Mouse (Mus musculus) MEL (cell line): ENCODE measurements at regions not wholly inside any gene's neighbourhood (a gene's known extent, or its start where the extent isn't known, plus 50 kb on each side); places are given as distances from the start of the nearest gene placed in this dataset.

Experiments used
- DNase-seq: peaks from one replicate; pipeline ENCODE4 v3.0.0; 2011; ENCODE audit warnings: low read depth, low spot score
- H3K27ac ChIP-seq: 2 replicates; pipeline ENCODE4 v1.5.1; 2012; ENCODE audit warnings: low read depth, mild to moderate bottlenecking, control low read depth, low read length, moderate library complexity; ENCODE audit not compliant: control insufficient read depth
- H3K27me3 ChIP-seq, 2 experiments: fragments of 150-350 bp in 1 of 2; sonication (generic) in 1 of 2; 2 replicates each; pipeline ENCODE4 v1.6.1; 2012; ENCODE audit warnings: low read length in 2 of 2, mild to moderate bottlenecking in 2 of 2, improper control_type of control experiment in 1 of 2, moderate library complexity in 1 of 2; ENCODE audit not compliant: insufficient read depth in 2 of 2, control insufficient read depth in 1 of 2
- H3K36me3 ChIP-seq, 2 experiments: 2 replicates each; pipeline ENCODE4 v1.6.1; 2012 to 2014; ENCODE audit warnings: low read length in 2 of 2, improper control_type of control experiment in 1 of 2, inconsistent platforms in 1 of 2, mild to moderate bottlenecking in 1 of 2; ENCODE audit not compliant: insufficient read depth in 2 of 2, control insufficient read depth in 1 of 2
- H3K4me1 ChIP-seq, 2 experiments: fragments of 150-350 bp in 1 of 2; sonication (generic) in 1 of 2; 2 replicates each; pipeline ENCODE4 v1.6.1; 2012; ENCODE audit warnings: low read length in 2 of 2, improper control_type of control experiment in 1 of 2, mild to moderate bottlenecking in 1 of 2; ENCODE audit not compliant: insufficient read depth in 2 of 2, control insufficient read depth in 1 of 2
- H3K4me3 ChIP-seq, 2 experiments: fragments of 150-350 bp in 1 of 2; sonication (generic) in 1 of 2; 2 replicates each; pipeline ENCODE4 v1.5.1; 2012; ENCODE audit warnings: low read depth in 2 of 2, low read length in 2 of 2, mild to moderate bottlenecking in 2 of 2, moderate library complexity in 2 of 2, control low read depth in 1 of 2, improper control_type of control experiment in 1 of 2; ENCODE audit not compliant: control insufficient read depth in 1 of 2, insufficient read depth in 1 of 2
- H3K79me2 ChIP-seq: 2 replicates; pipeline ENCODE4 v1.6.1; 2012; ENCODE audit warnings: mild to moderate bottlenecking, low read length, moderate library complexity; ENCODE audit not compliant: control insufficient read depth, poor library complexity, insufficient read depth
- H3K9ac ChIP-seq: 2 replicates; pipeline ENCODE4 v1.6.1; 2012; ENCODE audit warnings: low read depth, mild to moderate bottlenecking, control low read depth, low read length, moderate library complexity; ENCODE audit not compliant: control insufficient read depth, poor library complexity, severe bottlenecking
- H3K9me3 ChIP-seq: fragments of 150-350 bp; sonication (generic); replicated peaks from 2 replicates; pipeline ENCODE4 v1.6.1; 2012; ENCODE audit warnings: mild to moderate bottlenecking, low read length, improper control_type of control experiment, moderate library complexity; ENCODE audit not compliant: insufficient read depth
- CHD2 ChIP-seq: IDR thresholded peaks from 2 replicates; pipeline ENCODE4 v1.6.1; 2011; ENCODE audit warnings: low read length, improper control_type of control experiment
- CTCF ChIP-seq, 3 experiments: IDR thresholded peaks in 2 of 3; conservative IDR thresholded peaks in 1 of 3; 2 replicates each; pipeline ENCODE4 v1.5.1; 2011 to 2012; ENCODE audit warnings: low read length in 3 of 3, low read depth in 2 of 3, mild to moderate bottlenecking in 2 of 3, improper control_type of control experiment in 1 of 3, inconsistent platforms in 1 of 3, mixed read lengths in 1 of 3, moderate library complexity in 1 of 3; ENCODE audit not compliant: control insufficient read depth in 1 of 3, insufficient read depth in 1 of 3, poor library complexity in 1 of 3, severe bottlenecking in 1 of 3
- EP300 ChIP-seq, 2 experiments: IDR thresholded peaks; 2 replicates each; pipeline ENCODE4 v1.6.1; 2011; ENCODE audit warnings: improper control_type of control experiment in 2 of 2, low read length in 2 of 2, low read depth in 1 of 2, mild to moderate bottlenecking in 1 of 2
- ETS1 ChIP-seq: IDR thresholded peaks from 2 replicates; pipeline ENCODE4 v1.6.1; 2012; ENCODE audit warnings: low read depth, mild to moderate bottlenecking, inconsistent platforms, low read length, improper control_type of control experiment, moderate library complexity
- HCFC1 ChIP-seq: IDR thresholded peaks from 2 replicates; pipeline ENCODE4 v1.6.1; 2012; ENCODE audit warnings: low read depth, mild to moderate bottlenecking, inconsistent platforms, low read length, improper control_type of control experiment, moderate library complexity
- MAX ChIP-seq: IDR thresholded peaks from 2 replicates; pipeline ENCODE4 v1.6.1; 2011; ENCODE audit warnings: low read length, improper control_type of control experiment
- POLR2AphosphoS5 ChIP-seq: IDR thresholded peaks from 2 replicates; pipeline ENCODE4 v1.6.1; 2012; ENCODE audit warnings: low read depth, borderline replicate concordance, mild to moderate bottlenecking, inconsistent platforms, low read length, moderate library complexity, mixed read lengths
- RAD21 ChIP-seq: IDR thresholded peaks from 2 replicates; pipeline ENCODE4 v1.6.1; 2011; ENCODE audit warnings: mild to moderate bottlenecking, low read depth, low read length, improper control_type of control experiment
- RCOR1 ChIP-seq: IDR thresholded peaks from 2 replicates; pipeline ENCODE4 v1.6.1; 2012; ENCODE audit warnings: low read depth, mild to moderate bottlenecking, inconsistent platforms, low read length, improper control_type of control experiment
- SMC3 ChIP-seq: IDR thresholded peaks from 2 replicates; pipeline ENCODE4 v1.6.1; 2011; ENCODE audit warnings: low read depth, low read length, improper control_type of control experiment
- UBTF ChIP-seq: IDR thresholded peaks from 2 replicates; pipeline ENCODE4 v1.6.1; 2012; ENCODE audit warnings: low read depth, mild to moderate bottlenecking, inconsistent platforms, low read length, improper control_type of control experiment, moderate library complexity, borderline replicate concordance; ENCODE audit not compliant: insufficient read depth
- ZC3H11A ChIP-seq: IDR thresholded peaks from 2 replicates; pipeline ENCODE4 v1.6.1; 2012; ENCODE audit warnings: low read depth, mild to moderate bottlenecking, inconsistent platforms, low read length, improper control_type of control experiment
- ZKSCAN1 ChIP-seq: IDR thresholded peaks from 2 replicates; pipeline ENCODE4 v1.6.1; 2012; ENCODE audit warnings: low read depth, mild to moderate bottlenecking, inconsistent platforms, low read length, improper control_type of control experiment, moderate library complexity

- Histone ChIP-seq H3K27me3 (no peaks in the 10 kb centered on the region; a peak in 2 of 4 replicates), H3K79me2 (no peaks in the 10 kb centered on the region), H3K4me3 (no peak overlapping the region), H3K9me3 (no peaks in the 10 kb centered on the region), H3K4me1 (no peaks in the 10 kb centered on the region), H3K9ac (no peak overlapping the region), H3K36me3 (no peaks in the 10 kb centered on the region), H3K27ac (no peak overlapping the region)
- peak; percentile 40 for TF ChIP-seq RAD21
- no peak for TF ChIP-seq EP300 (IDR thresholded peaks at IDR 0.05; ENCODE audit: low read depth in 1 of 2, low read length in 2 of 2)
- peak; percentile 25; the same call in 1 of the 2 replicates for TF ChIP-seq ZC3H11A
- TF ChIP-seq RCOR1, result 0 out of 2 replicates have a peak, but pooled peaks have one; percentile 29
- peak; percentile 69 for TF ChIP-seq SMC3
- peak; percentile 56 to 72 (median 60) for TF ChIP-seq CTCF (IDR thresholded peaks at IDR 0.05 in 2 of 3, conservative IDR thresholded peaks at IDR 0.05 in 1 of 3; ENCODE audit: control insufficient read depth in 1 of 3, insufficient read depth in 1 of 3, low read depth in 2 of 3, low read length in 3 of 3, poor library complexity in 1 of 3, severe bottlenecking in 1 of 3)
- no peak for TF ChIP-seq MAX
- peak; percentile 49 for DNase-seq
These were observed 73.1 kb upstream of the Mindy3 start for GRCm38 (mm10) chr2:12492369-12492768.

- peaks cover 0 to 2% of the 10 kb centered on the region in 2 experiments for H3K27me3 ChIP-seq
- no peaks in the 10 kb centered on the region for H3K9me3 ChIP-seq
- no peaks in the 10 kb centered on the region for H3K36me3 ChIP-seq
- H3K79me2 ChIP-seq, result no peaks in the 10 kb centered on the region
- H3K4me3 ChIP-seq, result no peak overlapping the region
- no peak overlapping the region for H3K27ac ChIP-seq
- no peak for DNase-seq
- H3K4me1 ChIP-seq, result no peaks in the 10 kb centered on the region
- TF ChIP-seq ZKSCAN1, result no peak
- no peak for TF ChIP-seq CHD2
- TF ChIP-seq MAX, result no peak
- TF ChIP-seq ETS1, result no peak
- no peak for TF ChIP-seq POLR2AphosphoS5
- no peak for TF ChIP-seq UBTF
- no peak for TF ChIP-seq HCFC1
- H3K9ac ChIP-seq, result no peak overlapping the region
These were observed 50.4 kb upstream of the Mindy3 start for GRCm38 (mm10) chr2:12469440-12470339.
